Mouse (Mus musculus): ENCODE data around the gene Twnk.

DNA sequence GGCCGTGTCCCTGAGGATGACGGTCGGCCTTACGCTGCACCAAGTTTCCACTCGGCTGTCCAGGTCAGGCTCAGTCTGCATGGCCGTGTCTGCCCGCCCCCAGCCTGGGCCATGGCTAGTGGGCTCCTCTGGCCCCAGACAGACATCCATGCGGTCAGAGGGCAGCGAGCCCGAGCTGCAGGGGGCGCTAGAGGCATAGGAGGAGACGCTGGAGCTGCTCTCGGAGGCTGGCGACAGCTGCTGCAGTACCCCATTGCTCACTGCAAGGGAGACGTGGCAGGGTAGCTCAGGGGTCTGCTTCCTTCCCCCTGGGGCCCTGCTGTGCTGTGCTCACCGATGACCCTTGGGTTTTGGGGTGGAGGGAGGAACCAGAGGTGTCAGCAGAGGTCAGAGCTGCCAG, 31.4 kb downstream of the Twnk start:
- TF ChIP-seq GATA1 (IDR thresholded peaks at IDR 0.05; ENCODE audit: low read length) (no peak), TAL1 (IDR thresholded peaks at IDR 0.05; ENCODE audit: low read length) (no peak)

Data from erythroblast, embryonic 14.5 days (primary cell).